Mouse (Mus musculus) heart, embryonic 16.5 days (tissue): ENCODE results near the gene Rnase4. TPM values are rescaled to one million over a fixed set of nuclear protein-coding genes. Genes with fewer than 3 reads are reported as not detected.

Experiments
- ATAC-seq: fragments of 200-750 bp; cut with Nextera tagmentation; replicated peaks from 2 replicates; pipeline ENCODE4 v1.8.0; 2017; ENCODE audit warnings: moderate number of reproducible peaks; ENCODE audit not compliant: insufficient read depth, low FRiP score; ENCODE audit errors: extremely low read depth
- H3K27ac ChIP-seq: fragments of 300-500 bp; sonication (generic); 2 replicates; pipeline ENCODE4 v1.5.1; 2014; ENCODE audit warnings: mild to moderate bottlenecking, low read length, control low read depth, moderate library complexity
- H3K27me3 ChIP-seq: fragments of 300-500 bp; sonication (generic); 2 replicates; pipeline ENCODE4 v1.6.1; 2014; ENCODE audit warnings: low read length, mixed read lengths; ENCODE audit not compliant: control insufficient read depth, insufficient read depth
- H3K36me3 ChIP-seq: fragments of 300-500 bp; sonication (generic); 2 replicates; pipeline ENCODE4 v1.6.1; 2014; ENCODE audit not compliant: control insufficient read depth, insufficient read depth
- H3K4me1 ChIP-seq: fragments of 300-500 bp; sonication (generic); 2 replicates; pipeline ENCODE4 v1.6.1; 2014; ENCODE audit warnings: low read length, mixed read lengths; ENCODE audit not compliant: control insufficient read depth, insufficient read depth
- H3K4me2 ChIP-seq: fragments of 300-500 bp; sonication (generic); 2 replicates; pipeline ENCODE4 v1.6.1; 2014; ENCODE audit warnings: low read depth, mild to moderate bottlenecking, control low read depth, low read length
- H3K4me3 ChIP-seq: fragments of 300-500 bp; sonication (generic); 2 replicates; pipeline ENCODE4 v1.5.1; 2014; ENCODE audit warnings: mild to moderate bottlenecking, control low read depth, low read length
- H3K9ac ChIP-seq: fragments of 300-500 bp; sonication (generic); 2 replicates; pipeline ENCODE4 v1.6.1; 2014; ENCODE audit warnings: low read length, control low read depth
- H3K9me3 ChIP-seq: fragments of 300-500 bp; sonication (generic); replicated peaks from 2 replicates; pipeline ENCODE4 v1.6.1; 2016; ENCODE audit warnings: low read length; ENCODE audit not compliant: control insufficient read depth
- whole genome bisulfite sequencing: fragments of 180-500 bp; shearing (Covaris S2); extraction: QIAGEN DNeasy Blood & Tissue Kit; methylation state at CpG from one replicate; pipeline ENCODE4 v1.1.7; 2014; 5-methylcytosine and 5-hydroxymethylcytosine counted together
- polyA plus RNA-seq: library from polyadenylated mRNA; unstranded; fragments of >200 nt; fragmentation: Nextera tagmentation; extraction: Ambion mirVana; gene quantifications from 2 replicates; pipeline ENCODE4 v1.2.1, GENCODE M21; 2015

Gene Rnase4
- polyA plus RNA-seq, 1 experiment from 2014 or later = 30.5 TPM

DNA sequence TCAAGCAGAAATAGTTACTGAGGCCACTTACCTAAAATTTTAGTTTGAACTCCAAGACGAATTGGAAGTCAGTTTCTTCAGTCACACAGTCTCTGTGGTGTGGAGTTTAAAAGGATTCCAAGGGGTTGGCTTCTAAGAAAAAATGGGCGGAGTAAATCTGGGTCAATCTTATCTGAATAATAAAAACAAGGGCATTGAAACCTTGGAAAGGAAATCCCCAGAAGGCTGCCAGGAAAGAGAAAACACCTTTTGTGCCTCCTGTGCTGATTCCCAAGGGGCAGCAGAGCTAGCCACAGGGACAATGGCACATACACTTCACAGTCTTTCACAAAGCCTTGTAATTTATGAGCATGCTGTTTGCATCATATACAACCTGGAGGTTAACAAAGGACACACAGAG, 55.8 kb downstream of the Rnase4 start, which contains the start of gene Rnase1:
Gene Rnase1, minus strand, starts transcription at position 101 of the 400 bp plus-strand sequence.
- WGBS = 59% methylated on average over 2 of the region's 2 CpGs
- ATAC-seq = no peak
- Histone ChIP-seq H3K27me3 (no peaks in the 10 kb centered on the region), H3K4me1 (peaks cover 9% of the 10 kb centered on the region), H3K36me3 (no peaks in the 10 kb centered on the region), H3K4me2 (no peak within 1 kb of the TSS), H3K9me3 (no peaks in the 10 kb centered on the region), H3K4me3 (no peak within 1 kb of the TSS), H3K9ac (no peak within 1 kb of the TSS), H3K27ac (no peak within 1 kb of the TSS)

DNA sequence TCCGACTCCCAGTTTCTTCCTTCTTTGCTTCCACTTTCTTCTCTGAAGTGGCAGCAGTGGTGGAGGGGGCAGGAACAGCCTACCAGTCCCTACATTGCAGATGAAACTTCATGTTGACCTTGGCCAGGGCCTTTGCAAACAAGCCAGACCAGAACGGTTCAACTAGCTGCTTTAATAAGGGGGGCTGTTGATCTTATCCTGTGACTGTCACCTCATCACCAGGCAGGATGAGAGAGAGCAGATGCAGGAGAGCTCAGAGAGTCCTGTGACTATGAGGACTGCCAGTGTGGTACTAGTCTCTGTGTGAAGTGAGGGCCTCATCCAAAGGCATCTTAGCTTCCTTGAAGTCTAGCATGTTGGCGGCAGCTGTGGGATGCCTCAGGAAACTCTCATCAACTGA, 57.1 kb downstream of the Rnase4 start:
- no peak for ATAC-seq
- 51% methylated on average over 3 of the region's 3 CpGs for WGBS
- H3K4me3 ChIP-seq = no peak overlapping the region
- H3K36me3 ChIP-seq = no peaks in the 10 kb centered on the region
- no peak overlapping the region for H3K4me2 ChIP-seq
- no peak overlapping the region for H3K9ac ChIP-seq
- no peaks in the 10 kb centered on the region for H3K27me3 ChIP-seq
- no peaks in the 10 kb centered on the region for H3K9me3 ChIP-seq
- peaks cover 8% of the 10 kb centered on the region for H3K4me1 ChIP-seq
- no peak overlapping the region for H3K27ac ChIP-seq

DNA sequence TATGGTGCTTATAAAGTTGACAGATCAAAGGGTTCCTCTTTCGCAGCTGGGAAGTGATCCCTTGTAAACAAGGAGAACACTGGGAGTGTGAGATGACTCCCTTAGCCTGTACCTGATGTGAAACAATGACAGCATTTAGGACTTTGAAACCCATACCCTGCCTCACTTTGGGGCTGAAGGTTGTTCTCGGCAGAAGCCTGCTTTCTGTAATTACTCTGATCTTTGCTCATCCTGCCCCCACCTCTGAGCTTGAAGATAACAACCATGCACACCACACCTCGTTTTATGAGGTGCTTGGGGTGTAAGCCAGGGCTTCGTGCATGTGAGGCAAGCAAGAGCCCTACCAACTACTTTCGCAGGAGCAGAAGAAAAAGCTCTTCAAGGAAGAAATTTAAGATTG, 58.3 kb downstream of the Rnase4 start:
- H3K9ac ChIP-seq = no peak overlapping the region
- no peaks in the 10 kb centered on the region for H3K4me1 ChIP-seq
- no peak overlapping the region for H3K4me3 ChIP-seq
- H3K9me3 ChIP-seq = no peaks in the 10 kb centered on the region
- 63% methylated on average over 5 of the region's 5 CpGs for WGBS
- H3K4me2 ChIP-seq = no peak overlapping the region
- no peaks in the 10 kb centered on the region for H3K36me3 ChIP-seq
- no peaks in the 10 kb centered on the region for H3K27me3 ChIP-seq
- no peak for ATAC-seq
- H3K27ac ChIP-seq = no peak overlapping the region

DNA sequence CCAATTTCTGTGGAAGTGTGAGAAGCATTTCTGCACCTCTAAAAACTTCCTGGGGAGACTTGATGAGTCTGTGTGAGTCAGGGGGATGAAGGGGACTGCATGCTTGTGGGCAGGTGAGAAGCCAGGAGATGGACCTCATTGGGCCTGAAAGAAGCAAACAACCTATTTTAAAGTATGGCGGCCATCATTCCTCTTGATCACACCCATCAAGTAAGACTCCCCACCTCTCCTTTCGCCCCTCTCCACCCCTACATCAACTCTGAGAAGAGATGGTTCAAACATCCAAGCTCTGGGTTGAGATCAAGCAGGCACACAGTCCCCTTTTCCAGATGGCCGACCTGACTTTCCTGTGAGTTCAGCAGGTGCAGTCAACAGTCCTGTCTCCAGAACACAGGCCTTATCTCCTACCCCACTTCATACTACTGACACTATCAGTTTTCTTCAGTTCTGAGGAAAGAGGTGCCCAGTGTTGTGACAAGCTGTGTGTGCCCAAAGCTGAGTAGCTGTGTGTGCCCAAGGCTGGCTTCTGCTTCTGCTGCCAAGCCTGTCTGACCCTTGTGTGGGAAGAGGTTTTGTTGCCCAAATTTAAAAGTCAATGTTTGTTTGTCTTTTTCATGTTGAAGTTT, 59.4 kb downstream of the Rnase4 start:
- H3K9me3 ChIP-seq = no peaks in the 10 kb centered on the region
- no peaks in the 10 kb centered on the region for H3K36me3 ChIP-seq
- H3K4me2 ChIP-seq = no peak overlapping the region
- H3K27ac ChIP-seq = no peak overlapping the region
- no peak for ATAC-seq
- no peaks in the 10 kb centered on the region for H3K4me1 ChIP-seq
- H3K4me3 ChIP-seq = no peak overlapping the region
- H3K9ac ChIP-seq = no peak overlapping the region
- no peaks in the 10 kb centered on the region for H3K27me3 ChIP-seq
- WGBS = 69% methylated on average over 3 of the region's 3 CpGs

DNA sequence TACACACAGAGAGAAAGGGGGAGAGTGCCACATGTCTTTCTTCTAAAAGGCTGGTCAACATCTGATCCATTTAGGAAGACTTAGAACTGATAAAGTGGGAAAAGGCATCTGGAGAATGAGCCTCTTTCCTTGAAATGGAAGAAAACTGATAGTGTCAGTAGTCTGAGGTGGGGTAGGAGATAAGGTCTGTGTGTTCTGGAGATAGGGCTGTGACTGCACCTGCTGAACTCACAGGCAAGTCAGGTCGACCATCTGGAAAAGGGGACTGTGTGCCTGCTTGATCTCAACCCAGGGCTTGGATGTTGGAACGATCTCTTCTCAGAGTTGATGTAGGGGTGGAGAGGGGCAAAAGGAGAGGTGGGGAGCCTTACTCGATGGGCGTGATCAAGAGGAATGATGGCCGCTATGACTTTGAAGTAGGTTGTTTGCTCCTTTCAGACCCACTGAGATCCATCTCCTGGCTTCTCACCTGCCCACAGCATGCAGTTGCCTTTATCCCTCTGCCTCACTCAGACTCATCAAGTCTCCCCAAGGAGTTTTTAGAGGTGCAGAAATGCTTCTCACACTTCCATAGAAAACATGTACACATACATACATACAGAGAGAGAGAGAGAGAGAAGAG, 61.5 kb downstream of the Rnase4 start:
- Histone ChIP-seq H3K4me3 (no peak overlapping the region), H3K9ac (no peak overlapping the region), H3K27me3 (no peaks in the 10 kb centered on the region), H3K27ac (no peak overlapping the region), H3K4me2 (no peak overlapping the region), H3K4me1 (no peaks in the 10 kb centered on the region), H3K9me3 (no peaks in the 10 kb centered on the region), H3K36me3 (no peaks in the 10 kb centered on the region)
- ATAC-seq = no peak
- 51% methylated on average over 5 of the region's 5 CpGs for WGBS

Other genes with a start within 250 kb of the Rnase4 start
- 5.1 and 5.6 TPM in 2 replicates for gene Tep1, start 220.5 kb upstream of the Rnase4 start, polyA plus RNA-seq
- gene Klhl33, start 193.6 kb upstream of the Rnase4 start, polyA plus RNA-seq = 0.12 and 0.16 TPM in 2 replicates
- gene Osgep, start 166.2 kb upstream of the Rnase4 start, polyA plus RNA-seq = 134 and 141 TPM in 2 replicates
- gene Apex1, start 166.1 kb upstream of the Rnase4 start, polyA plus RNA-seq = 118 and 126 TPM in 2 replicates
- gene Pip4p1, start 160.2 kb upstream of the Rnase4 start, polyA plus RNA-seq = 32.5 and 37.9 TPM in 2 replicates
- gene Pnp, start 160.0 kb upstream of the Rnase4 start, polyA plus RNA-seq = 32.0 and 36.9 TPM in 2 replicates
- not detected in 2 replicates for gene Gm49342, start 146.6 kb upstream of the Rnase4 start, polyA plus RNA-seq
- 0.31 and 0.43 TPM in 2 replicates for gene Pnp2, start 135.1 kb upstream of the Rnase4 start, polyA plus RNA-seq
- 0.21 and 0.37 TPM in 2 replicates for gene Rnase10, start 83.3 kb upstream of the Rnase4 start, polyA plus RNA-seq
- not detected in 2 replicates for gene Rnase9, start 49.2 kb upstream of the Rnase4 start, polyA plus RNA-seq
- gene Rnase11, start 40.9 kb upstream of the Rnase4 start, polyA plus RNA-seq = not detected in 2 replicates
- 0.71 TPM in 1 of 2 replicates, not detected in the other for gene Rnase12, start 33.4 kb upstream of the Rnase4 start, polyA plus RNA-seq
- gene Olfr750, start 16.6 kb upstream of the Rnase4 start, polyA plus RNA-seq = not detected in 2 replicates
- gene Ang, start 73 bp downstream of the Rnase4 start, polyA plus RNA-seq = 3.4 and 4.4 TPM in 2 replicates
- gene Eddm3b, start 23.3 kb downstream of the Rnase4 start, polyA plus RNA-seq = not detected in 2 replicates
- 0.80 and 1.1 TPM in 2 replicates for gene Rnase6, start 32.8 kb downstream of the Rnase4 start, polyA plus RNA-seq
- gene Rnase1, start 55.7 kb downstream of the Rnase4 start, polyA plus RNA-seq = 0.91 and 1.1 TPM in 2 replicates
- gene Rnase2b, start 71.2 kb downstream of the Rnase4 start, polyA plus RNA-seq = not detected in 2 replicates
- not detected in 2 replicates for gene Ang2, start 108.1 kb downstream of the Rnase4 start, polyA plus RNA-seq
- gene Ear14, start 112.3 kb downstream of the Rnase4 start, polyA plus RNA-seq = not detected in 2 replicates
- not detected in 2 replicates for gene Rnase2a, start 165.0 kb downstream of the Rnase4 start, polyA plus RNA-seq